Mouse (Mus musculus): ENCODE measurements around the gene Gm42674. TPM values are rescaled to one million over a fixed set of nuclear protein-coding genes. Genes with fewer than 3 reads are reported as not detected.

Gene Gm42674
- not detected in 2 replicates for polyA plus RNA-seq (2015; fragmentation: Nextera tagmentation; extraction: Ambion mirVana)

GRCm38 (mm10) chr3:90601486-90602110, at the start of gene Gm42674:
Gene Gm42674, plus strand, starts transcription at chr3:90601904.
- ATAC-seq = no peak
- DNase-seq = no peak
- H3K9me3 ChIP-seq (ENCODE audit: low read length) = no peaks in the 10 kb centered on the region
- H3K9ac ChIP-seq (replicated peaks) = no peak within 1 kb of the TSS
- 77% methylated on average over 11 of the region's 11 CpGs for WGBS (ENCODE audit: insufficient replicate concordance)
- no peak for TF ChIP-seq CTCF (IDR thresholded peaks at IDR 0.05; ENCODE audit: low read depth)
- TF ChIP-seq EP300 (IDR thresholded peaks at IDR 0.05; ENCODE audit: low read depth) = no peak
- H3K27me3 ChIP-seq (ENCODE audit: insufficient read depth, low read length) = no peaks in the 10 kb centered on the region
- H3K4me2 ChIP-seq (ENCODE audit: low read depth, low read length) = no peak within 1 kb of the TSS
- no peaks in the 10 kb centered on the region for H3K4me1 ChIP-seq (ENCODE audit: insufficient read depth)
- H3K4me3 ChIP-seq (ENCODE audit: low read depth, low read length) = no peak within 1 kb of the TSS
- H3K36me3 ChIP-seq (replicated peaks; ENCODE audit: insufficient read depth, low read length) = no peaks in the 10 kb centered on the region
- H3K27ac ChIP-seq (ENCODE audit: low read depth) = no peak within 1 kb of the TSS

- Histone ChIP-seq H3K9me3 (ENCODE audit: low read length) (no peaks in the 10 kb centered on the region), H3K4me2 (ENCODE audit: low read depth, low read length) (no peak overlapping the region), H3K27me3 (ENCODE audit: insufficient read depth, low read length) (no peaks in the 10 kb centered on the region), H3K9ac (replicated peaks) (no peak overlapping the region), H3K4me1 (ENCODE audit: insufficient read depth) (no peaks in the 10 kb centered on the region), H3K36me3 (replicated peaks; ENCODE audit: insufficient read depth, low read length) (no peaks in the 10 kb centered on the region), H3K27ac (ENCODE audit: low read depth) (no peak overlapping the region), H3K4me3 (ENCODE audit: low read depth, low read length) (no peak overlapping the region)
- no peak for DNase-seq
- ATAC-seq = no peak
- 74% methylated on average over 2 of the region's 2 CpGs for WGBS (ENCODE audit: insufficient replicate concordance)
- no peak for TF ChIP-seq CTCF (IDR thresholded peaks at IDR 0.05; ENCODE audit: low read depth)
- no peak for TF ChIP-seq EP300 (IDR thresholded peaks at IDR 0.05; ENCODE audit: low read depth)
Measured at GRCm38 (mm10) chr3:90552231-90552630, 49.5 kb upstream of the Gm42674 start.

- Histone ChIP-seq H3K9ac (replicated peaks) (no peak overlapping the region), H3K36me3 (replicated peaks; ENCODE audit: insufficient read depth, low read length) (no peaks in the 10 kb centered on the region), H3K4me1 (ENCODE audit: insufficient read depth) (no peaks in the 10 kb centered on the region), H3K4me2 (ENCODE audit: low read depth, low read length) (no peak overlapping the region), H3K4me3 (ENCODE audit: low read depth, low read length) (no peak overlapping the region), H3K27ac (ENCODE audit: low read depth) (no peak overlapping the region), H3K27me3 (ENCODE audit: insufficient read depth, low read length) (no peaks in the 10 kb centered on the region), H3K9me3 (ENCODE audit: low read length) (no peaks in the 10 kb centered on the region)
- ATAC-seq (no peak), DNase-seq (no peak)
- no peak for TF ChIP-seq EP300 (IDR thresholded peaks at IDR 0.05; ENCODE audit: low read depth)
- no peak for TF ChIP-seq CTCF (IDR thresholded peaks at IDR 0.05; ENCODE audit: low read depth)
- WGBS (ENCODE audit: insufficient replicate concordance) = 68% methylated on average over 5 of the region's 5 CpGs
Measured at GRCm38 (mm10) chr3:90555954-90556353, 45.8 kb upstream of the Gm42674 start.

- TF ChIP-seq EP300 (IDR thresholded peaks at IDR 0.05; ENCODE audit: low read depth) (no peak), CTCF (IDR thresholded peaks at IDR 0.05; ENCODE audit: low read depth) (no peak)
- ATAC-seq (no peak), DNase-seq (no peak)
- Histone ChIP-seq H3K4me2 (ENCODE audit: low read depth, low read length) (no peak within 1 kb of the TSS), H3K36me3 (replicated peaks; ENCODE audit: insufficient read depth, low read length) (no peaks in the 10 kb centered on the region), H3K27ac (ENCODE audit: low read depth) (no peak within 1 kb of the TSS), H3K9me3 (ENCODE audit: low read length) (no peaks in the 10 kb centered on the region), H3K4me1 (ENCODE audit: insufficient read depth) (no peaks in the 10 kb centered on the region), H3K4me3 (ENCODE audit: low read depth, low read length) (no peak within 1 kb of the TSS), H3K27me3 (ENCODE audit: insufficient read depth, low read length) (no peaks in the 10 kb centered on the region), H3K9ac (replicated peaks) (no peak within 1 kb of the TSS)
- 71% methylated on average over 6 of the region's 6 CpGs for WGBS (ENCODE audit: insufficient replicate concordance)
Measured at GRCm38 (mm10) chr3:90560008-90560628, 41.6 kb upstream of the Gm42674 start, which contains the start of gene S100a3. Gene S100a3, plus strand, starts transcription at chr3:90560578.

- no peak for TF ChIP-seq CTCF (IDR thresholded peaks at IDR 0.05; ENCODE audit: low read depth)
- no peak for TF ChIP-seq EP300 (IDR thresholded peaks at IDR 0.05; ENCODE audit: low read depth)
- WGBS (ENCODE audit: insufficient replicate concordance) = 67% methylated on average over 5 of the region's 5 CpGs
Measured at GRCm38 (mm10) chr3:90574691-90575090, 27.0 kb upstream of the Gm42674 start.

GRCm38 (mm10) chr3:90575320-90575719, 26.4 kb upstream of the Gm42674 start:
- WGBS (ENCODE audit: insufficient replicate concordance) = 69% methylated on average over 3 of the region's 3 CpGs
- ATAC-seq = no peak
- no peaks in the 10 kb centered on the region for H3K27me3 ChIP-seq (ENCODE audit: insufficient read depth, low read length)

More at GRCm38 (mm10) chr3:90574691-90575090, 27.0 kb upstream of the Gm42674 start:
- Histone ChIP-seq H3K27ac (ENCODE audit: low read depth) (no peak overlapping the region), H3K4me1 (ENCODE audit: insufficient read depth) (no peaks in the 10 kb centered on the region), H3K27me3 (ENCODE audit: insufficient read depth, low read length) (no peaks in the 10 kb centered on the region), H3K4me2 (ENCODE audit: low read depth, low read length) (no peak overlapping the region), H3K9ac (replicated peaks) (no peak overlapping the region), H3K4me3 (ENCODE audit: low read depth, low read length) (no peak overlapping the region), H3K36me3 (replicated peaks; ENCODE audit: insufficient read depth, low read length) (no peaks in the 10 kb centered on the region), H3K9me3 (ENCODE audit: low read length) (no peaks in the 10 kb centered on the region)
- DNase-seq (no peak), ATAC-seq (no peak)

More at GRCm38 (mm10) chr3:90575320-90575719, 26.4 kb upstream of the Gm42674 start:
- Histone ChIP-seq H3K36me3 (replicated peaks; ENCODE audit: insufficient read depth, low read length) (no peaks in the 10 kb centered on the region), H3K9ac (replicated peaks) (no peak overlapping the region), H3K27ac (ENCODE audit: low read depth) (no peak overlapping the region), H3K4me2 (ENCODE audit: low read depth, low read length) (no peak overlapping the region), H3K4me3 (ENCODE audit: low read depth, low read length) (no peak overlapping the region), H3K4me1 (ENCODE audit: insufficient read depth) (no peaks in the 10 kb centered on the region), H3K9me3 (ENCODE audit: low read length) (no peaks in the 10 kb centered on the region)
- TF ChIP-seq CTCF (IDR thresholded peaks at IDR 0.05; ENCODE audit: low read depth) = no peak
- no peak for TF ChIP-seq EP300 (IDR thresholded peaks at IDR 0.05; ENCODE audit: low read depth)
- no peak for DNase-seq
